Mouse (Mus musculus): Measurements from ENCODE around the gene Srpx. TPM values are rescaled to one million over a fixed set of nuclear protein-coding genes. Genes with fewer than 3 reads are reported as not detected.

Srpx gene
- total and polyA plus RNA-seq, 3 experiments: 2.7 to 5.2 (median 4.2) TPM

- no peak overlapping the region for H3K27ac ChIP-seq
- TF ChIP-seq EP300 (IDR thresholded peaks at IDR 0.05; ENCODE audit: insufficient read depth, low read depth, low read length): no peak
- TF ChIP-seq POLR2A (IDR thresholded peaks at IDR 0.05; ENCODE audit: insufficient read depth, low read depth, low read length): no peak
- TF ChIP-seq CTCF (IDR thresholded peaks at IDR 0.05): no peak
- intact Hi-C loops (cut with DNase I): no loop called here
- no peaks in the 10 kb centered on the region for H3K79me2 ChIP-seq (replicated peaks; ENCODE audit: control insufficient read depth, insufficient read depth, low read length)
- no peaks in the 10 kb centered on the region for H3K27me3 ChIP-seq (ENCODE audit: control insufficient read depth, insufficient read depth, low read length)
- no peak overlapping the region for H3K9ac ChIP-seq (ENCODE audit: low read depth, low read length)
- H3K36me3 ChIP-seq (ENCODE audit: control insufficient read depth, insufficient read depth, low read length): no peaks in the 10 kb centered on the region
- no peak overlapping the region for H3K4me3 ChIP-seq
- DNase-seq: no peak
- no peaks in the 10 kb centered on the region for H3K4me1 ChIP-seq (ENCODE audit: control insufficient read depth, insufficient read depth, low read length)
These were observed 107.3 kb downstream of the Srpx start for GRCm38 (mm10) chrX:10010202-10010601.

GRCm38 (mm10) chrX:10007675-10008270, 109.7 kb downstream of the Srpx start:
- no peak overlapping the region for H3K4me3 ChIP-seq

DNA sequence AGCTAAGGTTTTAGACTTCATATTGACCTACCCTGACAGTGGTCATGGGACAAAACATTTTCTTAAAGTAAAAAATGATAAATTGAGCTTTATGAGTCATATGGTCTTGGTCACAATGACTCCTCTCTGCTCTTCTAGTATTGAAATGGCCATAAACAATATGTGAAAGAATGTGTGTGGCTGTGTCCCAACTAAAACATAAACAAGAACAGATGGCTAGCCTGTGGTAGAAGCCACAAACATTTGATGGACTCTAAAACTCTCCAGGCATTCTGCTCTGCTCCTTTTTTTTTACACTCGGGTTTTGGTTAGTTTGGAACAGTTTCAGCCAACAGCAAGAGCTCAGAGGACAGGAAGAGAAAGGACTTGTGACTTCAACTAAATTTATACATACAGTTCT, 111.6 kb downstream of the Srpx start:
- Histone ChIP-seq H3K79me2 (replicated peaks; ENCODE audit: control insufficient read depth, insufficient read depth, low read length) (no peaks in the 10 kb centered on the region), H3K9ac (ENCODE audit: low read depth, low read length) (no peak overlapping the region), H3K27ac (no peak overlapping the region), H3K4me1 (ENCODE audit: control insufficient read depth, insufficient read depth, low read length) (no peaks in the 10 kb centered on the region), H3K27me3 (ENCODE audit: control insufficient read depth, insufficient read depth, low read length) (no peaks in the 10 kb centered on the region), H3K36me3 (ENCODE audit: control insufficient read depth, insufficient read depth, low read length) (no peaks in the 10 kb centered on the region), H3K4me3 (no peak overlapping the region)
- DNase-seq: no peak
- no peak for TF ChIP-seq POLR2A (IDR thresholded peaks at IDR 0.05; ENCODE audit: insufficient read depth, low read depth, low read length)
- TF ChIP-seq EP300 (IDR thresholded peaks at IDR 0.05; ENCODE audit: insufficient read depth, low read depth, low read length): no peak
- no peak for TF ChIP-seq CTCF (IDR thresholded peaks at IDR 0.05)
- intact Hi-C loops (cut with DNase I): no loop called here
- 38% methylated on average over 1 of the region's 1 CpGs for WGBS

More at GRCm38 (mm10) chrX:10007675-10008270, 109.7 kb downstream of the Srpx start:
- intact Hi-C loops (cut with DNase I): no loop called here
- no peak overlapping the region for H3K9ac ChIP-seq (ENCODE audit: low read depth, low read length)
- no peak for TF ChIP-seq CTCF (IDR thresholded peaks at IDR 0.05)
- TF ChIP-seq EP300 (IDR thresholded peaks at IDR 0.05; ENCODE audit: insufficient read depth, low read depth, low read length): no peak
- TF ChIP-seq POLR2A (IDR thresholded peaks at IDR 0.05; ENCODE audit: insufficient read depth, low read depth, low read length): no peak
- DNase-seq: no peak
- H3K36me3 ChIP-seq (ENCODE audit: control insufficient read depth, insufficient read depth, low read length): no peaks in the 10 kb centered on the region
- WGBS: 86% methylated on average over 1 of the region's 1 CpGs
- H3K79me2 ChIP-seq (replicated peaks; ENCODE audit: control insufficient read depth, insufficient read depth, low read length): no peaks in the 10 kb centered on the region
- no peaks in the 10 kb centered on the region for H3K4me1 ChIP-seq (ENCODE audit: control insufficient read depth, insufficient read depth, low read length)
- H3K27me3 ChIP-seq (ENCODE audit: control insufficient read depth, insufficient read depth, low read length): no peaks in the 10 kb centered on the region
- H3K27ac ChIP-seq: no peak overlapping the region

GRCm38 (mm10) chrX:10000718-10001117, 116.8 kb downstream of the Srpx start:
- H3K36me3 ChIP-seq (ENCODE audit: control insufficient read depth, insufficient read depth, low read length): no peaks in the 10 kb centered on the region
- H3K27ac ChIP-seq: no peak overlapping the region
- no peak overlapping the region for H3K4me3 ChIP-seq
- WGBS: 33% methylated on average over 1 of the region's 1 CpGs
- no peak for TF ChIP-seq POLR2A (IDR thresholded peaks at IDR 0.05; ENCODE audit: insufficient read depth, low read depth, low read length)
- no peak for TF ChIP-seq EP300 (IDR thresholded peaks at IDR 0.05; ENCODE audit: insufficient read depth, low read depth, low read length)
- TF ChIP-seq CTCF (IDR thresholded peaks at IDR 0.05): no peak
- no peaks in the 10 kb centered on the region for H3K79me2 ChIP-seq (replicated peaks; ENCODE audit: control insufficient read depth, insufficient read depth, low read length)
- no peaks in the 10 kb centered on the region for H3K27me3 ChIP-seq (ENCODE audit: control insufficient read depth, insufficient read depth, low read length)
- intact Hi-C loops (cut with DNase I): no loop called here
- no peak for DNase-seq
- H3K9ac ChIP-seq (ENCODE audit: low read depth, low read length): no peak overlapping the region
- H3K4me1 ChIP-seq (ENCODE audit: control insufficient read depth, insufficient read depth, low read length): no peaks in the 10 kb centered on the region

Other genes with a start within 250 kb of the Srpx start
- gene Sytl5, start 232.1 kb downstream of the Srpx start, total RNA-seq (2021): under 1 TPM; 0.14 to 0.42 TPM
- 0.12 TPM in 1 of 2 replicates, not detected in the other for gene Sytl5, start 232.1 kb downstream of the Srpx start, polyA plus RNA-seq (2012; rRNA removed)
- gene Rpgr, start 99.2 kb upstream of the Srpx start, total RNA-seq (2021): 1 to 10 TPM; 3.0 to 4.3 TPM
- gene Rpgr, start 99.2 kb upstream of the Srpx start, polyA plus RNA-seq (2012; rRNA removed): 1.1 and 2.3 TPM in 2 replicates
- not detected for gene Otc, start 134.6 kb upstream of the Srpx start, total RNA-seq (2021)
- 0.04 TPM in 1 of 2 replicates, not detected in the other for gene Otc, start 134.6 kb upstream of the Srpx start, polyA plus RNA-seq (2012; rRNA removed)